Mouse (Mus musculus) midbrain, embryonic 10.5 days (tissue): ENCODE data around the gene Zfp653. TPM values are rescaled to one million over a fixed set of nuclear protein-coding genes. Genes with fewer than 3 reads are reported as not detected.

Experiments used
- microRNA-seq: library from miRNA; unstranded; fragments of <30 nt; microRNA quantifications from one replicate; pipeline ENCODE4, GENCODE M21; 2017
- polyA plus RNA-seq: library from polyadenylated mRNA; unstranded; fragments of >200 nt; fragmentation: Nextera tagmentation; extraction: Ambion mirVana; gene quantifications from 2 replicates; pipeline ENCODE4 v1.2.1, GENCODE M21; 2016

The Zfp653 gene
- polyA plus RNA-seq, 1 experiment from 2014 or later: 11.7 TPM

Small RNA genes lying within 50 kb of the gene (microRNA-seq; reads per million reads assigned to microRNA genes)
- 0.90 reads per million for gene Mir7084

Other genes starting within 250 kb of the Zfp653 start
- 0.47 and 0.83 TPM in 2 replicates for gene Angptl8, start 235.9 kb downstream of the Zfp653 start, polyA plus RNA-seq
- 22.0 and 23.5 TPM in 2 replicates for gene Dock6, start 218.7 kb downstream of the Zfp653 start, polyA plus RNA-seq
- 8.3 and 9.7 TPM in 2 replicates for gene Rab3d, start 153.2 kb downstream of the Zfp653 start, polyA plus RNA-seq
- 4.2 and 4.6 TPM in 2 replicates for gene Ccdc159, start 143.9 kb downstream of the Zfp653 start, polyA plus RNA-seq
- gene Tmem205, start 143.8 kb downstream of the Zfp653 start, polyA plus RNA-seq: 39.0 and 39.2 TPM in 2 replicates
- 14.7 and 22.4 TPM in 2 replicates for gene Plppr2, start 134.3 kb downstream of the Zfp653 start, polyA plus RNA-seq
- gene Swsap1, start 115.6 kb downstream of the Zfp653 start, polyA plus RNA-seq: 8.1 and 8.6 TPM in 2 replicates
- 8.9 and 10.2 TPM in 2 replicates for gene Epor, start 107.9 kb downstream of the Zfp653 start, polyA plus RNA-seq
- 3.0 and 3.7 TPM in 2 replicates for gene Rgl3, start 81.9 kb downstream of the Zfp653 start, polyA plus RNA-seq
- 5.7 and 6.3 TPM in 2 replicates for gene Ccdc151, start 68.7 kb downstream of the Zfp653 start, polyA plus RNA-seq
- 108 and 112 TPM in 2 replicates for gene Prkcsh, start 68.6 kb downstream of the Zfp653 start, polyA plus RNA-seq
- gene Elavl3, start 19.4 kb downstream of the Zfp653 start, polyA plus RNA-seq: 16.7 and 26.8 TPM in 2 replicates
- gene Gm49318, start 117 bp downstream of the Zfp653 start, polyA plus RNA-seq: not detected in 2 replicates
- 41.1 and 44.1 TPM in 2 replicates for gene Ecsit, start 14.1 kb upstream of the Zfp653 start, polyA plus RNA-seq
- gene Cnn1, start 27.8 kb upstream of the Zfp653 start, polyA plus RNA-seq: 1.0 and 3.0 TPM in 2 replicates
- gene Elof1, start 45.8 kb upstream of the Zfp653 start, polyA plus RNA-seq: 251 and 265 TPM in 2 replicates
- 20.2 and 20.9 TPM in 2 replicates for gene Acp5, start 64.3 kb upstream of the Zfp653 start, polyA plus RNA-seq
- 57.8 and 60.3 TPM in 2 replicates for gene Pigyl, start 85.5 kb upstream of the Zfp653 start, polyA plus RNA-seq
- gene Zfp872, start 116.7 kb upstream of the Zfp653 start, polyA plus RNA-seq: 0.25 TPM in 2 replicates
- gene Zfp809, start 154.3 kb upstream of the Zfp653 start, polyA plus RNA-seq: 10.4 and 11.6 TPM in 2 replicates
- 5.7 and 6.8 TPM in 2 replicates for gene Zfp599, start 188.5 kb upstream of the Zfp653 start, polyA plus RNA-seq
- 23.1 and 30.3 TPM in 2 replicates for gene Zfp810, start 236.3 kb upstream of the Zfp653 start, polyA plus RNA-seq